Mouse (Mus musculus): ENCODE measurements around the gene Imp4.

GRCm38 (mm10) chr1:34439215-34439960 is at the start of gene Imp4, which contains the start of gene Ccdc115:
- peak; percentile 69 for TF ChIP-seq POLR2A (IDR thresholded peaks at IDR 0.05; ENCODE audit: extremely low read depth, insufficient read depth, low read length)
- 0 out of 2 replicates have a peak, but pooled peaks have one; percentile 3 for TF ChIP-seq CTCF (IDR thresholded peaks at IDR 0.05; ENCODE audit: low read depth, low read length)
